Mouse (Mus musculus) bone marrow, adult 2 months (tissue): ENCODE results near the gene Sell. TPM values are rescaled to one million over a fixed set of nuclear protein-coding genes. Genes with fewer than 3 reads are reported as not detected.
A peak's percentile ranks its signal among the peaks of the same experiment; 100 is the strongest.
"Not testable (repeated sequence)": the region's sequence is repeated elsewhere in the genome, so short reads cannot be mapped to it uniquely, and the experiment has no call there.

Experiments used
- H3K27ac ChIP-seq: fragments of 200-500 bp; 2 replicates; pipeline ENCODE4 v1.5.1; 2012; ENCODE audit warnings: low read depth, mild to moderate bottlenecking, control low read depth, inconsistent platforms, low read length; ENCODE audit not compliant: control insufficient read depth, poor library complexity, insufficient read depth
- H3K4me1 ChIP-seq: fragments of 200-500 bp; 2 replicates; pipeline ENCODE4 v1.6.1; 2011; ENCODE audit warnings: low read length; ENCODE audit not compliant: control insufficient read depth, insufficient read depth
- H3K4me3 ChIP-seq: fragments of 200-500 bp; replicated peaks from 2 replicates; pipeline ENCODE3; 2011; ENCODE audit warnings: mild to moderate bottlenecking, low read depth, low read length, control low read depth; ENCODE audit not compliant: control insufficient read depth
- CTCF ChIP-seq: fragments of 200-500 bp; IDR thresholded peaks from 2 replicates; pipeline ENCODE4 v1.5.1; 2011; ENCODE audit warnings: low read length, control low read depth; ENCODE audit not compliant: control insufficient read depth, insufficient read depth
- POLR2A ChIP-seq: fragments of 200-500 bp; IDR thresholded peaks from 2 replicates; pipeline ENCODE4 v1.6.1; 2011; ENCODE audit warnings: low read depth, mild to moderate bottlenecking, control low read depth, low read length, borderline replicate concordance; ENCODE audit not compliant: control insufficient read depth
- WGBS: fragments of 180-500 bp; shearing (Covaris S2); methylation state at CpG from one replicate; pipeline ENCODE4 v1.1.7; 2018; 5-methylcytosine and 5-hydroxymethylcytosine counted together
- polyA plus RNA-seq: library from polyadenylated mRNA; stranded (reverse); fragments of >200 nt; gene quantifications from 2 replicates; pipeline ENCODE4 v1.2.4, GENCODE M21; 2011; ENCODE audit warnings: low replicate concordance; ENCODE audit not compliant: missing spikeins, insufficient read depth, insufficient read length

Sell gene
- polyA plus RNA-seq, result 36.0 and 70.4 TPM in 2 replicates

DNA sequence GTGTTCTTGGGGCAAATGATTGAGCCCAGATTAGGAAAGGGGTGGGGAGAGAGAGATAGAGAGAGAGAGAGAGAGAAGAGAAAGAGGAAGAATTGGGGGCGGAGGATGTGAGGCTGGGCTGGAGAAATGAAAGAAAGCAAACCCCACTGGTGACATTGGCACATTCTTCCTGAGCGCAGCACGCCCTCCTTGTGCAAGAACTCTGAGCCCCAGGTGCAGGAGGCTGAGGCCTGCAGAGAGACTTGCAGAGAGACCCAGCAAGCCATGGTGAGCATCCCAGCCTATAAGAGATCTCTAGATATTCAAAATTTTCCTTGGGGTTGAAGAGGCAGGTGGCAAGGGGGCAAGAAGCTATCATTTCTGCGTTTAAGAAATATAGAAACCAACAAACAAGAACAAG lies at the start of gene Sell:
Sell (plus strand) TSS at position 58 of the 400 bp plus-strand sequence.
- WGBS, result 9% methylated on average over 4 of the region's 4 CpGs
- peaks cover 2% of the 10 kb centered on the region; the same call in 1 of the 2 replicates for H3K4me1 ChIP-seq
- H3K27ac ChIP-seq, result peak within 1 kb of the TSS; percentile 74
- TF ChIP-seq POLR2A (peak; percentile 77), CTCF (no peak)
- peak within 1 kb of the TSS; percentile 61 for H3K4me3 ChIP-seq

DNA sequence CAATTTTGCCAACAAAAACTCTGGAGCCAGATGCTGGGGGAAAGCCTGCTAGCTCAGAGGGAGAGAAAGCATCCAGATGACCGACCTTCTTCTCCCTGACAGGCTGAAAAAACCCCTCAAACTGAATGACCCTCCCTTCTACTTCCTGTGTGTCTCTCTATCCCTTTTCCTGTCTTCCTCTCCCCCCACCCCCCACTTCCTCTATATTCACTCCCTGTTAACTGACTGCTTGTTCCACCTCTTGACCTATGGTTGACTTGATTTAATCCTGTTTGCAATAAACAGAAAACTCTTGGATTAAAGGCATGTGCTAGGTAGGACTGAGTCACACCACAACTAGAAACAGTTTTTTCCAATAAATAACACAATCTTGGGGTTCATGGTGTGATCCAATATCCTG lies 47.2 kb upstream of the Sell start:
- H3K4me1 ChIP-seq, result no peaks in the 10 kb centered on the region; the same call in 1 of the 2 replicates
- H3K27ac ChIP-seq, result no peak overlapping the region
- 0% methylated on average over 1 of the region's 1 CpGs for WGBS
- no peak overlapping the region for H3K4me3 ChIP-seq
- no peak for TF ChIP-seq POLR2A
- TF ChIP-seq CTCF, result no peak

- WGBS, result 87% methylated on average over 16 of the region's 16 CpGs
- H3K4me1 ChIP-seq, result no peaks in the 10 kb centered on the region; the same call in 1 of the 2 replicates
- TF ChIP-seq CTCF (no peak), POLR2A (no peak)
- no peak overlapping the region for H3K27ac ChIP-seq
- H3K4me3 ChIP-seq, result no peak overlapping the region
Measured at GRCm38 (mm10) chr1:164018221-164018896, 43.4 kb upstream of the Sell start.

GRCm38 (mm10) chr1:164019789-164020188 lies 42.0 kb upstream of the Sell start:
- 73% methylated on average over 6 of the region's 6 CpGs for WGBS
- no peak for TF ChIP-seq CTCF
- no peak for TF ChIP-seq POLR2A

DNA sequence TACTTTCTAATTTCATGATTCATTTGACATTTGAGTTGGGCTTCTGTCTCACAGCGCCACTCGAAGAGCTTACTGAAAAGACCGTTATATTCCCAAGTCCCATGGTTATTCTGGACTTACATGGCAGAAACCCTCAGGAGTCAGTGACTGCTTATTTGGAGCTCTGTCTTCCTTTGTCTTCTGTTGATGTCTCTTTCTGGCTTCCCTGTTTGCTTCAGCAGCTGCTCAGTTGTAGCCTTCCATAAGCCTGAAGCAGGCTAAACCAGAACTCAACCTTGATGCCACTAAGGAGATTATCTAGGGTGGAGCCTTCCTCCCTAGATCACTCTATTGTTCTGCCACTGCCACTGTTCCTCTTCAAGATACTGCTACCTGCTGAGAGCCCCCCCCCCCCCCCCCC lies 41.0 kb upstream of the Sell start:
- not testable (repeated sequence) for H3K4me3 ChIP-seq, H3K27ac ChIP-seq, H3K4me1 ChIP-seq
- 94% methylated on average over 3 of the region's 3 CpGs for WGBS

More at GRCm38 (mm10) chr1:164019789-164020188, 42.0 kb upstream of the Sell start:
- Histone ChIP-seq H3K4me1 (no peaks in the 10 kb centered on the region), H3K27ac (no peak overlapping the region), H3K4me3 (no peak overlapping the region)

GRCm38 (mm10) chr1:164022106-164022505 lies 39.7 kb upstream of the Sell start:
- H3K4me3 ChIP-seq, H3K4me1 ChIP-seq, H3K27ac ChIP-seq: not testable (repeated sequence)
- 80% methylated on average over 5 of the region's 5 CpGs for WGBS

DNA sequence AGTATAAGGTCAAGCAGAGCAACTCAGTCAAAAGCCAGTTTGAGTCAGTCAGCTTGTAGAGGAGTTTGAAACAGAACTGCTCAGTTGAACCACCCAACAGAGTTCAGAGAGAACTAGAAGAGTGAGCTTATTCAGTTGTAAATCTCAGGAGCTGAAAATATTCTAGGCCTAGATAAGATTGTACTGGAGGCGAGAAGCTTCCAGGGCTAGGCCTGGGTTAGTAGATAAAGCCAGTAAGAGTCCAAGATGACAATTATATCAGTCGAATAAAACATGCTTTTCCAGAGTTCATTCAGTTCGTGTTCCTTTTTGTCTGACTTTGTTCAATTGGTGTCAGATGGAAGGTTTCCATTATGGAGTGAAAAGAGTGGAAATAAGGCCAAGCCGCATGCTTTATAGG lies 36.1 kb upstream of the Sell start:
- Histone ChIP-seq H3K4me1 (no peaks in the 10 kb centered on the region), H3K4me3 (no peak overlapping the region), H3K27ac (no peak overlapping the region)
- TF ChIP-seq CTCF (no peak), POLR2A (no peak)
- WGBS, result 65% methylated on average over 4 of the region's 4 CpGs

DNA sequence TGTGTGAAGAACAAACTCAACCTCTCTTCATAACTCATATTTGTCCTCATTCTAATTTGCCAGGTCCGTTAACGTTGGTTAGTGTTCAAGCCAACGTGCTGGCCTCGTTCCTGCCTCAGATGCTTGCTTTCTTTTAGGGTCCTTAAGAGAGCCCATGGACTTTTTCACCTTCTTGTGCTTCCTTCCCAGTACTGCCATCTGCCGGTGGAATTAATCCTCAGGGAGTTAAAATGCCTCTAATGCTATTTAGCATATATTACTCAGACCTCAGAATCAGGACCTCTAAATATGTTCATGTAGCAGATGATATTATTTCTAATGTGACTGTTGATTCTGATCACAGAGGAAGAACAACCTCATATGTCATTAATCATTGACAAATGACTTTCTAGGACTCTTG lies 34.4 kb upstream of the Sell start:
- H3K4me3 ChIP-seq, result no peak overlapping the region

More for the DNA sequence above, 34.4 kb upstream of the Sell start:
- no peak for TF ChIP-seq CTCF
- no peak for TF ChIP-seq POLR2A
- no peaks in the 10 kb centered on the region for H3K4me1 ChIP-seq
- H3K27ac ChIP-seq, result no peak overlapping the region
- WGBS, result 68% methylated on average over 5 of the region's 5 CpGs
